Mouse (Mus musculus) urinary bladder, postnatal 25 days (tissue): Measurements from ENCODE around the gene Drd4.

Experiments
- DNase-seq: peaks from one replicate; pipeline ENCODE4 v3.0.0; 2022; ENCODE audit warnings: low spot score

The Drd4 gene

DNA sequence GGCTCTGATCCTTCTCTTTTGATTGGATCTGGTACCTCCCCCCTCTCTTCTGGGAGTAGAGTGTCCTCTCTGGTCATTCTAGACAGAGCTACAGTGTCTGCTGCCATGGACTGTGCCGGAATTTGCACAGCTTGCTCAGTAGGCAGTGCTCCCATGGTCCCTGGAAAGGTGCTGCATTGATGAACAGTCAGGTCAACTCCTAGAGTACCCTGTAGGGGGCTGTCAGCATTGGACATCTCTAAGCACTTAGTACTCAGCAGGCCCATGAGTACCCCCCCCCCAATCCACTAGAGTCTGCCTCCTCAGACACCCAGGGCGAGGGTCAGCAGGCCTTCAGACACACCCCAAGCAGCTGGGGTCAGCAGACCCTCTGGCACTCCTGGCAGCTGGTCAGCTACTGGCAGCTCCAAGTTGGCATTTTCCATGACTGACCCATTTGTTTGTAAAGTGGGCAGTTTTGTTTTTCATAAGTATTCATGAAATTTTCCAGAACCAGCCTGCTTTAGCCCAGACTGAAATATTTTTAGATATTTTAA lies 43.3 kb downstream of the Drd4 start:
- DNase-seq: no peak

GRCm38 (mm10) chr7:141335682-141336081 lies 43.9 kb downstream of the Drd4 start:
- DNase-seq: no peak

DNA sequence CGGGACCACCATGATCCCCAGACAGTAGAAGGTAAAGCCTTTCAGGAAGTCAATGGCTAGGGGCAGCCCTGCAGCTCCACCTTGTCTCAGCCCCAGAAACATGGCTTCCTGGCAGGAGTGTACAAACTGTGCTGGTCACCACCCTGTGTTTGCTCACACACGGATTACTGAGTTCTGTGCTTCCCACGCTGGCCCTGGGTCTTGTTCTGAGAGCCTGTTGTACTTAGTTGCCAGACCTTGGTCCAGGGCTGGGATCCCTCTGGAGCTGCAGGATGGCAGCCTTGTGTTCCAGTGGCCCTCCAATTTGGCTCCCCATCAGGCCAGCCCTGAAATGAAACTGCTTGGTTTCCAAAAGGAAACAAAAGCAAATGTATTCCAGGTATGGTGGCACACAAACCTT lies 44.5 kb downstream of the Drd4 start:
- DNase-seq: no peak

DNA sequence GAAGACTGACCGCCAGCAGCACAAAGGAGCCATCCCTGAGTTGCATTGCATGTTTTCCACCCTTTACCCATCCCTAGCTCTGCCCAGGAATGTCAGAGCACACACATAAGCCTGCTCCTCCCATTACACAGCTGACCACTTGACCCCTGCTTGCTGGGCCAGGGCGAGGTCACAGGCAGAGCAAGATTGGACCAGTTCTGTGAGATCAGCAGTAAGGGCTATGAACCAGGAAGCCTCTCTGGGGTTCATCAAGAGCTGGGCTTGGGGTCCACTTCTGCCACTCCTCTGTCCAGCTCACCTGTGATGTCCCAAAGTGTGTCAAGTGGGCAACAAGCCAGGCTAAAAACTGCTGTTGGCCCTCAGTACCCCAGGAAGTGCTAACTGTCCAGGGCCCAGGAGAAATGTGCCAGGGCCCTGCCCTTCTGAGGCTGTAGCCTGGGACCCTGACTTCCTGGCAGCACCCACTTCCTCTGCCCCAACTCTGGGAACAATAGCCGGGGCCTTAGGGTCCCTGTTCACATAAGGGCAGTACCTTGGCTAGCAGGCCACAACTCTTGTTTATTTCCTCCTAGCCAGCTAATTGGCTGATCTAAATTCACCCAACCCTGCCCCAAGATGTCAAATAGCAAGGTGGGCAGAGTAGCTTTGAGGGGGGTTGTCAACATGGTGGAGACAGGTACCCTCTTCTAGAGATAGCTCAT lies 46.1 kb downstream of the Drd4 start:
- DNase-seq: no peak

- DNase-seq: peak; percentile 64
Measured at GRCm38 (mm10) chr7:141338576-141339131, 46.8 kb downstream of the Drd4 start, which contains the start of gene Eps8l2. TSS of gene Eps8l2 (plus strand) at chr7:141338880.

DNA sequence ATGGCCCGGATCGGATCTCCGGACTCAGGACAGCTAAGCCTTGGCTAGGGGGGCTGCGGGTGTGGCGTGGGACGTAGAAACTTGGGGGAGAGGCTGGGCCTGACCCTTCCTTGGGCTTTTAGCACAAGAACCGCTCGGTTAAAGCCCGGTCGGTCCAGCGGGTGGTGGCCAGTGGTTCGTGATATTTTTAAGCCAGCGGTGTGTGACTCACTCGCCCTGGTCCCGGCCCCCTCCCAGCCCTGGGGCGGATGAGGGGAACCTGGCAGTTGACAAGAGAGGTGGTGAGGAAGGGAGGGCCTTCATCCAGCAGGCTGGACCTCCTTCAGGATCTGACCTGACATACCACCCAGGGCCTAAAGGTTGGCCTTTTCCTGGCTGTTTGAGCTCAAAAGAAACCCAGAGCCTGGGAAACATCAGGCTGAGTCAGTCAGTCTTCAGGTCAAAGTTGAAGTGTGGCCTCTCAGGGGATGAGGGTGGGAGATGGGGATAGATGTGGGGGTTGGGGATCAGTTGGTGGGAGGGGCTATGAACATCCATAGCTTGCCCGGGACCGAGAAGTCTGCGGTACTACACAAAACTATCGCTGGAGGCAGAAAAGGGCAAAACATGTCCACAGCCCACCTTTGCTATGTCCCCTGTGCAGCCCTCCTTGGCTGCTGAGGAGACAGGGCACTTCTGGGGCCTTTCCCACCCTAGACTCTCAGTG lies 47.6 kb downstream of the Drd4 start:
- no peak for DNase-seq

- no peak for DNase-seq
Measured at GRCm38 (mm10) chr7:141340023-141340422, 48.2 kb downstream of the Drd4 start.

DNA sequence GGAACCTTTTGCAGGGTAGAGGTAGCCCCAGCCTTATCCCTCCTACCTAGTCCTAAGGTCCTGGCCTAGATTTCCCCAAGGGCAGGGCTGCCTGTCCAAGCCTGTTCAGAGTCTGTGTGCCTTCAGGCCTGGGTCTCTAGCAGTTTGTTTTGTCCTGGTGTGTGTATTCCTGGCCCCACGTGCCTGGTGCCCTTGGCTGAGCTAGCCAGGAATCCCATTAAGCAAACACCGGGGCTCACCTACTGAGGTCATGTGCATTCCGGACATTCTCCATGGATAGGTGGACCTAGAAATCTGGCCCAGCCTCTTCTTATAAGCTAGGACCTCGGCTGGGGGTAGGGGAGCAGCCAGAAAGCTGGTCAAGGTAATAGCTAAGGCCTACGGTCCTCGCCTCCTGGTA lies 48.7 kb downstream of the Drd4 start:
- DNase-seq: no peak

- no peak for DNase-seq
Measured at GRCm38 (mm10) chr7:141341689-141342226, 50.0 kb downstream of the Drd4 start.

DNA sequence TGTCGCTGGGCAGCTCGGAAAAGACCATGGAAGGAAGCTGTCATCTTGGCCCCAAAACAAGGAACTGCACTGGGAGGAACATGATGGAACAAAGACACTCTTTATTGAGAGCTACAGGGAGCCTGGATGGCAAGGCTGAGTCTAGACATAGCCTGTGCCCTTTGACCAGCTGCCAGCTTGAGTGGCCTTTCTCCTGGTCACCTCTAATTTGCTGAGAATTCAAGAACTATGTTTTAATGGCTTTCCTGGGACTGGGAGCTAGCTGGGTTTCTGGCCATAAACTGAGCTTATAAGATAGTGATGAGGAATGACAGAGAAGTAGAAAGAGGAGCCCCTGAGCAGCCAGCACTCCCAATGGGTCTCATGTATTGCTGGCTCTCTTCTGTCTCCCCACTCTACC lies 51.4 kb downstream of the Drd4 start:
- no peak for DNase-seq

GRCm38 (mm10) chr7:141343696-141344095 lies 51.9 kb downstream of the Drd4 start:
- no peak for DNase-seq

DNA sequence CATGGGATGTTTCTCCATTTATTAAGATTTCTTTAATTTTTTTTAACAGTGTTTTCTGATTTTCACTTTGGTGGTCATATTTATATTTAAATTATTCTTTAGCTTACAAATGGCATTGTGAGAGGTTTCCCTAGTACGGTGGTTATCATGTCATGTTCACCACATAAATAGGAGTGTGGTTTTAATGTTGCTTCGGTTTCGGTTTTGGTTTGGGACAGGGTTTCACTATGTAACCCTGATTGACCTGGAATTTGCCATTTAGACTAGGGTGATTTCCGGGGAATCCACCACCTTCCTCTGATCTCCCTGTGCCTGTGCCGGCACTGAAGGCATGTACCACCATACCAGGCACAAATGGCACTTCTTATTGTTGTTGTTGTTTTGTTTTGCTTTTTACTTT lies 53.0 kb downstream of the Drd4 start:
- DNase-seq: no peak
